Mouse (Mus musculus): ENCODE measurements around the gene Rarres1.

The Rarres1 gene

DNA sequence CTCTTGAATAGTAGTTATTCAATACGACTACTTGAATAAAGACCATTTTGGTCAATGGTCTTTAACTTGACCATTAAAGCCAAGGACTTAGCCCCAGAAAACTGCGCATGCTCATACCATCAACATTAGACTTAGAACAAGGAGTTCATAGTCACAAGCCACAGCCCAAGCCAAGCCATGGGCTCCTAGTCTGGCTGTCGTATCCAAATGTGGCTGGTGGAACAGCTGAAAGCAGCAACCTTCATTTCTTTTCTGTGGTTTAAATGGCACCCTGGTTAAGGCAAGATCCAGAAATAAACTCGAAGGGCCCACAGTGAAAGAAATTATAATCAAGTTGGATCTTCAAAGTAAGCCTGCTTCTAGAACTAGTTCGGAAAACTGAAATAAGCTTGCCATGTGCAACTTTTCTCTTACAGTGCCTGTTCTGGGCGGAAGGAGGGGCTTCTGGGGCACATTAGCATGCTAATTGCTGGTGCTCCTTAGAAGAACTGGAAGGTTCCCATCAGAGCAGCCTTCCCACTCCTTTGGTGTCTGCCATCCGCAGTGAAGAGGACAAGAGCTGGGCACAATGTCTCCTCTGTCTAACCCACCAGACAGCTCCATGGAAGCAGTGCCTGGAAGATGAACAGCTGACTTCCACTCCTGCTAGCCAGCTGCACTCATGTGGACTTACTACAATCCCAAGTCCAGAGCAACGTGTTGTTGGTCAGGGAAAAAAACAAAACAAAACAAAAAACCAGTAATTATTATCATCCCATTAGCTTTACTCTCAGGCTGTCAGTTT lies 23.0 kb downstream of the Rarres1 start:
- no peak for DNase-seq (ENCODE audit: low read depth, low spot score)

DNA sequence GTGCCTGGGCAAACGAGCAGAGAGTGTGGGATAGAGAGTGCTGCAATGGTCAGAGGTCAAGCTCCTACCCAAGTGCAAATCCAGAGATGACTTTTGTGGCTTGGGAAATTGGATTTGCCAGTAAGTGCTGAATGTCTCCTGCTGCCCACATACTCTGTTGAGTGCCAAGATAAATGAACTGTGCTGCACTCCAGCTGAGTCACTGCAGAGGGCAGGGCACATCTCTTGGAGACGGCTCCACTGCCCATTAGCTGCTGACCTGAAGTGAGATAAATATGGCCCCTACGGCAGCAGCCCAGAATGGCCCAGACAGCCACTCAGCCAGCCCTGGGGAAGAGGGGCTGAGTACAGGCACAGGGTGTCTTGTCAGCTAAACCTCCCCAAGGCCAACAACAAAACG lies 25.2 kb downstream of the Rarres1 start:
- no peak for DNase-seq (ENCODE audit: low read depth, low spot score)

DNA sequence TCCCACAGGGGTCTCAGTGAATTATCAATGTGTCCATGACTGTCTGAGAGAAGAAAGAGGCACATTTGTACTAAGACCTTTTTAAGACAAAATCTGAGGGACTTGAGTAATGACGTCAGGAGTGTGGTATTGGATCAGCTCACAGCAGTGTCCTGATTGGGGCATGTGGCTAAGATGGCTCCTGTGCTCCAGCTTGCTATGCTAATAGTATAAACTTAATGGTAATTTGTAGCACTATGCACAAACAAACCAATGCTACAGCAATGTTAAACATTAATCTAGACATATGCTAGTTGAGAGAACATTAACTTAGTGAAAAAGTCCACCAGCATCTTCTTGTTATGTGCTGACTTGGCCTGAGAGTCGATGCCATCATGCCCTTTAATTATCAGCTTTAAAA lies 30.1 kb downstream of the Rarres1 start:
- no peak for DNase-seq (ENCODE audit: low read depth, low spot score)

DNA sequence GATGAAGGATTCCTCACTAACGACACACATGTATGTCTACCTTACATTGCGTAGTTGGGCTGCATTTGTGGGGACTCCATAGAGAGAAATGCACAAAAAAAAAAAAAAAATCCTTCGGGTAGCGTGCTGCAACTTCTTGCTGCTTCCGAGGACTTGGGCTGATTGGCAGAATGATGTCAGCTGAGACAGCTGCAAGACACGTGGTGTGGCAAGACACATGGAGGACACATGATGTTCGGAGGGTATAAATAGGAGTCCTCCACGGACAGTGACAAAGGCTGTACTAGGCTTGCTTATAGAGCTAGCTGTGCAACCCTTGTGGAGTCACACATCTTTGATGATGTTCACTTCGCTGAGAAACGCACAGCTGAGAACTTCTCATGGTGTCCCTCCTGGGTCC lies 32.9 kb downstream of the Rarres1 start:
- no peak for DNase-seq (ENCODE audit: low read depth, low spot score)

DNA sequence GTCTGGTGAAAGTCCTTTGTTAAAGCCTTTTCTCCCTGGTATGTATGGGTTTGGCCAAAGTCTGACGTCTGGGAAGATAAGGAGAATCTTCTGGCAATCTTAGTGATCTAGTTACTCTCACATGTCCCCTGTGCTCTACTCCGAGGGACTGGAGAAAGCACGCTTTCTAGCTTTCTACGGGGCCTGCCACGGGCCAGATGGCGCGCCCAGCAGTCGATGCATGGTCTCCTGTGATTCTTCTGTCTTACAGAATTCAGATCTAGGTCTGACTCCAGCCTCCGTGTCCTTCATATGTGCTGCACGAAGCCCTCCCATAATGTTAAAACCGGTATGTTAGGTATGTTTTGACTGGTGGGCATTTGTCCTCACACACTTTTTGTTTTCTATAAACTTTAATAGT lies 35.5 kb downstream of the Rarres1 start:
- DNase-seq (ENCODE audit: low read depth, low spot score) = no peak

DNA sequence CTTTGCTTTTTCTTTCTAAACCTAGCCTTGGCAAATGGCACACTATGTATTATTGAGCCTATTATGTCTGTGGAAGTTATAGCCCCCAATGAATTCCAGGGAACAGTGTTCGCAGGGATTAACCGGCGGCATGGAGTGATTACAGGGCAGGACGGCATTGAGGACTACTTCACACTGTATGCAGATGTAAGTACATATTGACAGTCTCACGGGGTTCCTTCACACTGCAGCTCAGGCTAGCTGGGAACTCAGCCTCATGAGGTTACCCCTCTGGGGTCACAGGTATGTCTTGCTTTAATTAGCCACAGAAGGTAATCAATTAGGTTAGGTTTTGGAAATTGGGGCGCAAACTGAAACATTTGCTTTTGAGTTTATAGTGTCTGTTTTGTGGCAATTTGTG lies 41.9 kb downstream of the Rarres1 start:
- no peak for DNase-seq (ENCODE audit: low read depth, low spot score)

DNA sequence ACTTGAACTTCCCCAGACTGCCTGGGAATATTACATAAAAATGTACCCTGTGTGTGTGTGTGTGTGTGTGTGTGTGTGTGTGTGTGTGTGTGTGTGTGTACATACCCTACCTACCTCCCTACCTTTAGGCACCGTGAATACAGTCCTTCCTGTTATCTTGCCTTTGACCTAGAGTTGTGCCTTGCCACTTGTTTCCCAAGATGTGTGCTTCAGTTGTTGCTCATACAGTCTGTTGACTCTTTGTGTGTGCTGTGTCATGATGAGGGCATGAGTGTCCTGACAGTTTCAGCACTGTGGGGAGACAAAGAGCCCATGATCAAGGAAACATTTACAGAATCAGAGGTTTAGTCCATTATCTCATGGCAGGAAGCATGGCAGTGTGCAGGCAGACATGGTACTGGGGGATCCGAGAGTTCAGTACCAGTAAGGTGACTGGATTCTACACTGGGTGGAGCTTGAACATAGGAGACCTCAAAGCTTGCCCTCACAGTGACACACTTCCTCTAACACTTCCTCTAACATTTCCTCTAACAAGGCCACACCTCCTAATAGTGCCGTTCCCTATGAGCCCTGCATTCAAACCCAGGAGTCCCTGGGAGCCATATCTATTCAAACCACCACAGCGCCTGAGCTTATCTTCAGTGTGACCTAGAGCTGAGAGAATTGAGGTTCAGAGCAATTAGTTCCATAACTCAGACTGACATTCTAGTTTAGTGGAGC lies 43.8 kb downstream of the Rarres1 start:
- DNase-seq (ENCODE audit: low read depth, low spot score) = no peak

DNA sequence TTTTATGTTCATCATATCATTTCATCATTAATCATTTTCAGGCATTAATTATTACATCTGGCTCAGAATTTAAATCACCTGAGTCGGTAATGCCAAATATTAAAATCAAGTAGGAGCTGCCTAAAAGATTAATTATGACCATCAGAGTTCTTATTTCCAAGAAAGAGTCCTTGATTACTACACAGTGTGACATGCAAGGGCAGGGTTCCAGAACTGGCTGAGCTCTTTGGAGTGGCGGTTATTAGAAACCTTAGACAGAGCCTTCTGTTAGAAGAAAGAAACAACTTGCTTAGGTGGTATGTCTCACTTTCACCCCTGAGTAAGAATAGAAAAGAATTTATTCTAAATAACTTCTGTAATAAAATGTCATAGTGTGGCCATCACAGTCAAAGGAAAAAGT lies 48.0 kb downstream of the Rarres1 start:
- no peak for DNase-seq (ENCODE audit: low read depth, low spot score)

DNA sequence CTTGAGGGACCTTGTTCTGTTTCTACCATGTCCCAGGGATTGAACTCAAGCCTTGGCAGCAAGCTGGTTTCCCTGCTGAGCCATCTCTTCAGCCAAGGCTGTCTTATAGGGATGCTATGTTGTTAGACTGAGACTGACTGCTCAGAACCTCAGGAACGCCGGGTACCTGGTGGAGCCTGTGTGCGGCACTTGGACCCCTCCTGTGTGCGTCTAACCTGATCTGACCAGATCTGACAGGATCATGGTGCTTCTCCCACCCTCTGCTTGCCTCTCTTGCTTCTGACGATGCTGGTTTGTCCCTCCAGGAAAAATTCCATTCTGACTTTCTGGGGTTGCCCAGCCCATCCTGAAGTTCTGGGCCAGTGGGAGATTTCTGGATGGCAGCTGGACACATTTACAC lies 48.7 kb downstream of the Rarres1 start:
- no peak for DNase-seq (ENCODE audit: low read depth, low spot score)

DNA sequence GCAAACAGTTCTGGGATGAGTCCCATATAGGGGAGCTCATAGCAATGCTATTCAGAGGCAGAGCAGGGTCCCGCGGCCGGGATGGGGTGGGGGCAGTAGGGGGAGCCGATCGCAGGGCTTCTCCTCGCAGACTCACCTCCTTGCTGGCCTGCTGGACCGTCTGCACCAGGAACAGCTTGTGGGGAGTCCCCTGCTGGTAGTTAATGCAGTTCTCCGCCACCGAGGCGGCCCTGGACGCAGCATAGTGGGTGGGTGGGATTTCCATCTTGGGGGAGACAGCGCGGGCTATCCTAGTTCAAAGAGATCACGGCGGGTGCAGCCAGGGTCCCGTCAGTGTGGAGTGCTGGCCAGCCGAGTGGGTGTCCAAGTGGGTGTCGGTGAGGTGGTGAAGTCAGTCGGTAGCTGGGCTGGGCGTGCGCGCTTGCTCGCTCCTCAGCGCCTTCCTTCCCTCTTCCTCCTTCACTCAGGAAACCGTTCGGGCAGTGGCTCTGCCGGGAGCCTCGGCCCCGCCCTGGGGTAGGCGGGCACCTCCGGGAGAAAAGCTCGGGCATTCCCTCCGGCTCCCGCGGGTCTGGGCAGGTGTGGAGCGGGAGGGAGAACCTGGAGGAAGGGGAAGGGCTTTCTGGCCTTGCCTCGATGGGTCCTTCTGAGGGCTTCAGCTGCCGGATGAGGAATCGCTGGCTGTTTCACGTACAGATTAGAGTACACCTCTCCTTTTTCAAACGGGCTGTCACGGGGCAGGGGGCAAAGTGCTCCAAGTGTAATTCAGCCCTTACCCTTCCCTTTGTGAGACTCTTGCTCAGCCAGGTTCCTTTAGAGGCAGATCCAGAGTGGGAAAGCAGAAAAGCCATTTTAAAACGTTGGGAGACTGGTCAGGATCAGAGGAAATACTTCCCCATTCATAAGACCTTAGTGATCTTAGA lies 51.6 kb downstream of the Rarres1 start, which contains the start of gene Lxn:
Gene Lxn, minus strand, starts transcription at position 477 of the 923 bp plus-strand sequence.
- peak; percentile 18 for DNase-seq (ENCODE audit: low read depth, low spot score)

DNA sequence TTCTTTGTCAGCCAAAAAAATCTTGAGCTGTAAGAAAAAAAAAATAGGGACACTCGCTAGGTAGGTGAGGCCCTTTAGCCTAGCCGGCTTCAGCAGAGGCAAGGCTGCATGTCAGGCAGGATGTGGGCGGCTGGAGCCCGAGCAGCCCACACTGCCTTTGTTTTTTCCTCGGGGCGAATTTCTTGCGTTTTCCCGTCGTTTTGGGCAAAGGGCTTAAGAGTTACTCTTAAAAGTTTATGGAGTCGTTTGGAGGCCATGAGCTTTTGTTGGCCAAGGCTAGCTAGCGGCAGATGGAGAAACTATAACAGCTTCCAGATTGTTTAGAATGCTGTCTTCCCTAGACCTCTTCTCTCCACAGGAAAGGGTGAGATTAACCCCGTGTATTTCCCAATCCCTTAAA lies 52.3 kb downstream of the Rarres1 start:
- no peak for DNase-seq (ENCODE audit: low read depth, low spot score)

DNA sequence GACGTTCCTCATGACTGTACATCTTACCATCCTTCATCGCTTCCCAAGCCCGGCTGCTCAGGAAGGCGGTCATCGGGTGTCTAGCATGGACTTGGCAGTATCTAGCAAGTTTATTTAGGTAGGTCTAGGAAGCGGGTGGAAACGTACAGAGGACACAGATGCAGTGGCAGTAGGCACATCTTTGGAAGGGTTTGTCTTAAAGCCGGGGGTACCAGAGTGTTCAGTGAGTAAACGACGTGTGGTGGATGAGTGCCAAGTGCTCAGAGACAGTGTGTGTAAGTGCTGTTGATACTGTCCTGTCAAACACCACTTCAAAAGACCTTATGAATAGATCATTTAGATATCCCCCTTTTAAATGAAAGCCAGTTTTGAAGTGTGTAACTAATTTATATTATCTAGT lies 52.7 kb downstream of the Rarres1 start:
- DNase-seq (ENCODE audit: low read depth, low spot score) = no peak

DNA sequence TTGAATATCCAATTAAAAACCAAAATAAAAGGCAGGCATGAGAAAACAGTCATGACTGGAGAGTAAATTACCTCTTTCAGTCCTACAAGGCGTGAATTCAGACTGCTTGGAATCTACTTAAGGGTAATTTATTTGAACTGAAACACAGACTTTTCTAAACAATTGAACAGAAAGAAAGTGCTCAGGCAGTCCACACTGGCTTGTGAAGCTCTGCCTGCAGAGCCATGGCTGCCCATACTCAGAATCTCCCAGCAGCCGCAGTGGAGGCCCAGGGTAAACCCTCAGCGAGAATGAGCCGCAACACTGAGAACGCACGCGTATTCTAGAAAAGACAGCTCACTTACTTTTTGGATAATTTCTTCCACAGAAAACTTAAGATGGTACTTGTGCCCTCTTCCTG lies 53.3 kb downstream of the Rarres1 start:
- no peak for DNase-seq (ENCODE audit: low read depth, low spot score)

DNA sequence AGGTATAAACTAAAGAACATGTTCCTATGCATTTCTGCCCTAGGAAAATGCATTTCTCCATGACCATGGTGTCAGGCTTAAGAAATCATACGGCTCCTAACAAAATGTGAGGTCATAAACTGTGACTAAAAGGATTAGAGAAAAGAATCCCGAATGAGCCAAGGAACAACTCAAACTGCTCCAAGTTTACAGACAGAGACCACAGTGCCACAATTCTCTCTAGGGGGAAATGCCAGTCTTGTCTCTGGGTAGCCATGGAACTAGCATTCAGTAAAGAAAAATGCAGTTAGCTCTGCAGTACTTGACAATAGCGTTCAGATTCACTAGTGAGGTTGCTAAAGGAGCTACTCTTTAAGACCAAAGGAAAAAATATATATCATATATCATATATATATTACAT lies 55.4 kb downstream of the Rarres1 start:
- no peak for DNase-seq (ENCODE audit: low read depth, low spot score)

DNA sequence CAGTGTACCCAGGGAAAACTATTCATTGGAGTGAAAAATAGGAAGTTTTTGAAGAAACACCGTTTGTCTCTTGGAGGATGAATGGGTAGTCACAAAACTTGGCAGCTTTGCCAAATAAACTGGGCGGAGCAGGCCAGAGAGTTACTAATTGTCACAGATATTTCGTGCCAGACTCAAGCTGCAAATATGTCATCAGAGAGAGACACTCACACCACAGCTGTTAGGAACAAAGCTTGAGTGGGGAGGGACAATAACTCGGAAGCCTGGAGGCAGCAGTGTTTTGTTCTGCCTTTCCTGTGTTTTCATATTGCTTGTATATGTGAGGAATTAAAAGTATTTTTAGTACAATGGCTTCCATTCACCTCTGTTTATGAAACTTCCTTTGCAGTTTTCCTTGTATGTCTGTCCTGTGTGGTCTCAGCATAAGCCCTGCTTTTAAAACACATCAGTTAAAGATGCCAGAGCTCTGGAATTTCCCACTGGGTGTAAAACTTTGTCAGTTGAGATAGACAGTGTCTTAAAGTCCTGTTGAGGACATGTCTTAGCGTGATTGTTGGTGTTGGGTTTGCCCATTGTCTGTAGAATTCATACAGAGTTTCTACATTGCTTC lies 64.6 kb downstream of the Rarres1 start:
- no peak for DNase-seq (ENCODE audit: low read depth, low spot score)

DNA sequence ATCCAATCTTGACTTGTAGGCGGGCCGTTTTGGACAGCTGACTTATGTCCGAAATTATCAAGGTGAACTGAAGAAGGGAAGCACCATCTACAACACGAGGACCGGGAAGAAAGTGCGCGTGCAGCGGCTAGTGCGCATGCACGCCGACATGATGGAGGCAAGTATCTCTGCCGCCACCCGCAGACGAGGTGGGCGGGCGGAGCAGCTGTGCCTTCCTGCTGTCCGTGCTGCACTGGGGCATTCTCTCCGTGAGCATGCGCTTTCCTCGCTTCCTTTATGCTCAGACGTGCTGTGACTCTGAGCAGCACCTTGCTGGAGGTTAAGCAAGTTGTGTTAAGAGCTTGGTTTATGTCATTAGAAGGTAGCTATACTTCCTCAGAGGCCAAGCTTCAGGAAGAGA lies 65.7 kb downstream of the Rarres1 start:
- no peak for DNase-seq (ENCODE audit: low read depth, low spot score)

DNA sequence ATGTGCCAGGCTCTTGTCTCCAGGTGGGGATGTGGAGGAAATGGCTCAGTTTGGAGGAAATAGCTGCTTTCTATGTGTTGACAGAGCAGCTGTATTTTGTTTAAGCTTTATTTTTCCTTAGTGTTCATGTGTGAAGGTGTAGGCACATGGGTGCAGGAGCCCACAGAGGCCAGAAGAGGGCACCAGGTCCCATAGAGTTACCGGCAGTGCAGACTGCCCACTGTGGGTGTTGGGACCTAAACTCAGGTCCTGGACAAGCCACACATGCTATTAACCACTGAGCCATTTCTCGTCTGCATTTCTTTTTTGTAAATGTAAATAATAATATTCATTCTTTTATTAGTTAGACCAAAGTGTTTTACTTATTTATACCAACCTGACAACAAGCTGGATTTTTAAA lies 68.2 kb downstream of the Rarres1 start:
- no peak for DNase-seq (ENCODE audit: low read depth, low spot score)

DNA sequence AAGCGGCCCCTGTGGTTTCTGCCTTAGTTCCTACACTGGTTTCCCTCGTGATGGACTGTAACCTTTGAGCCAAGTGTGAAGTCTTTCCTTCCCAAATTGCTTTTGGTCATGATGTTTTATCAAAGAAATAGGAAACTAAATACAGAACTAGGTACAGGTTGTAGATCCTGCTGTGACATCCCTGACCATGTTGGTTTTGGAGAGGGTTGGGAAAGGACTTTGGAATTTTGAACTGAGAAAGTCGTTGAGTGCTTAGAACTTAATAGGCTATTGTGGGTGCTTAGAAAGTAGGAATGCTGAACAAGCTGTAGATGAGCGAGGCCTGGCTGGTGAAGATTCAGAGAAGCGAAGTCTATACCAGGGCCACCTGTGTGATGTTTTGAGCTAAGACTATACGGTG lies 81.3 kb downstream of the Rarres1 start:
- no peak for DNase-seq (ENCODE audit: low read depth, low spot score)

DNA sequence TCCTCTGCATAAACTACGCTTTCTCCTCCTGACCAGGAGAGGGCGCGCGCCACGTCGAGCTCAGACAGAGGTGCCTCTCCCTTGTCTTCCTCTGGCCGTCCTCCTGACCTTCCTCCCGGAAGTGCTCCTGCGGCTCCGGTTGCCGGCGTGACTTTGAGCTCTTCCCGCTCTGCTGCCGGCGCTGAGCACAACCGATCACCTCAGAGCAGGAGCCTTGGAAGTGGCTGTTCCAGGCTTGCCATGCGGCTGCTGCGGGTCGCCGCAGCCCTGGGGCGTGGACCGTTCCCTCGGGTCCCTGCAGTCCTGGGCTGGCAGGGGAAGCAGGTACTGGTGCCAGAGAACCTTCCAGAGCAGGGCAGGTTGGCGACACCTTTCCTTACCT lies 85.3 kb downstream of the Rarres1 start, which contains the start of gene Gfm1:
Gene Gfm1, plus strand, starts transcription at position 98 of the 382 bp plus-strand sequence.
- peak; percentile 86 for DNase-seq (ENCODE audit: low read depth, low spot score)

DNA sequence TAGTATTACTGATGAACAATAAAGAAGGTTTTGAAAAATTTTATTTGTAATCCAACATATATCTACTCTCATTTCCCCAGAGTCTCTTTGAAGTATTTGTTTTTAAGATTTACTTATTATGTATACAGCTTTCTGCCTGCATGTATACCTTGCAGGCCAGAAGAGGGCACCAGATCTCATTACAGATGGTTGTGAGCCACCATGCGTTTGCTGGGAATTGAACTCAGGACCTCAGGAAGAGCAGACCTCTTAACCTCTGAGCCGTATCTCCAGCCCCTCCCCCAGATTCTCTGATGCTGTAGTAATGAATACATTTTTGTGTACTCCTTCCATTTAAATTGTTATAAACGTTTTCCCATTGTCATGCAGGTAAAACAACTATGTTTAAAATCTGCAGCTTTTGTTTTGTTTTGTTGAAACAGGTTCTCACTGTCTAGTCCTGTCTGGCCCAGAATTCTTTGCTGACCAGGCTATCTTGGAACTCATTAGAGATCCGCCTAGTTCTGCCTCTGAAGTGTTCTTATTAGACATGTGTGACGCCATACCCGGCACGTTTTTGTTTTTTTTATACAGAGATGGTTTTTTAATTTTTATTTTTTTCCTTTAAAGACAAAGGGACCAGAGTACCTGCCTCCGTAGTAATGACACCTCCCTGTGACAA lies 85.9 kb downstream of the Rarres1 start:
- DNase-seq (ENCODE audit: low read depth, low spot score) = no peak

All from skeletal muscle tissue, adult 2 months (tissue).